Mouse (Mus musculus) embryo, embryonic 11.5 days (tissue): ENCODE results near the gene Klf13.

Experiments used
- DNase-seq: peaks from one replicate; pipeline ENCODE4 v3.0.0-alpha.2; 2012; ENCODE audit warnings: low read depth, low spot score

Klf13 gene

DNA sequence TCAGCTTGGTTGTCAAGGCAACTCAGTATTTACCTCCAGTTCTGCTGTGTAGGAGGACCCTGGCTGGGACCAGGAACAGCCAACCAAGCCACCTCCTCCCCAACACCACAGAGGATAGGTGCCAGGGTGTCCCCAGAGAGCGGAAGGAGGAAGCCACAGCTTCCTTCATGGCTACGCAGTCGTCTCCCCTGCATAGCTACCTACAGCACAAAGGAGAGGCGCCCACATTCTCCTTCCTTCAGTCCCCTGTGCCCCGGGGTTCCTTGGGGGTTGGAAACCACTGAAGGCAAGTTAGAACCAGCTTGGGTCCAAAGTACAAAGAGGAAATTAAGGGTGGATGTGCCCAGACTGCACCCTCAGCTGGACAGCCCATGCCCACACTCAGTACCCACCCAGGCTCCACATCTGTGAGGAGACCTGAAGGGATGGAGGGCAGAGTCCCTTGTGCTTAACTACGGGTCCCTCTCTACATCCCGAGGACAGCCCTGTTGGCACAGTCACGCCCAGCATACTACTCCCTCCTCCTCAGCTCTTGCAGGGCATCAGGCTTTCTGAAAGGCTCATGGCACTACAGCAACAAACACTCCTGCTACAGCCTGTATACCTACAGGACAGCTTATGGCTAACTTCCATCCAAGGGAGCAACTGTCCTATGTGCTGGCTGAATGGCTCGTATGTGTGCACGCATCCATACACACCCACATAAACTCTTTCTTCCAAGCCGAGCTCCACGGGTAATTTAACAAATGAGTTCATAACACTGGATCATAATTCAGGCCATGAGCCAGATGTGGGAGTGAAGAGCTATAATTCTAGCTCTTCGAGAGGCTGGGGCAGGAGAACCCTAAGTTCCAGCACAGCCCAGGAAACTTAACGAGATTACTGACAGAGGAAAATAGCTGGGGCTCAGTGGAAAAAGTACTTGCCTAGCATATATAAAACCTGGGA lies 13.0 kb downstream of the Klf13 start:
- no peak for DNase-seq

DNA sequence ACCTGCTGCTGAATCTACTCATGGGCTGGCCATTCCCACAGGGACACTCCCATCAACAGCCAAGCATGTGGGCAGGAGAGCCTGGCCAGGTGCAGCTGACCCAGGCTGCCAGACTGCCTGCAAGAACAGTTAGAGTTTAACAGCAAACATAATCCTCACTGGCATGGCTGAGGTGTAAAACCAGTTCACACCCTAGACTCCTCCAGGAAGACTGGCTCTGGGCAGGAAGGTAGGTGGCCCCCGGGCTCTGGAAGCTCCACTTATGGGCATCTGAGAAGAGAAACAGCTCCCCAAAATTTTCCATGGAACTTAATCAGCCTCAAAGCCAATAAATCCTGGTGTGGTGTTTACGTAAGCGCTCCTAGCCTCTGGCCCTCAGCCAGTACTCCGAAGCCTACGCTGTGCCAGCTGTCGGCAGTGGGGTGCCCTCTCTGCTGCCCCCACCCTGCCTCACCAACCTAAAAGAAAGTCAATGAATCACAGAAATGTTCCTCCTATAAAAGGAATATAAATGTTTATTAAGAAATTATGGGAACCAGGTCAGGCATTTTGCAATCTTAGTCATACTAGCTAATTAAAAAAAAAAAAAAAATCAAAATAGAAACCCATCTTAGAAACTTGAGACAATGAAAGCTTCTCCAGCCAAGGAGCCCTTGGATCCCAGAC lies 13.8 kb downstream of the Klf13 start:
- no peak for DNase-seq

GRCm38 (mm10) chr7:63924151-63924550 lies 14.6 kb downstream of the Klf13 start:
- no peak for DNase-seq

GRCm38 (mm10) chr7:63922975-63923374 lies 15.7 kb downstream of the Klf13 start:
- no peak for DNase-seq

DNA sequence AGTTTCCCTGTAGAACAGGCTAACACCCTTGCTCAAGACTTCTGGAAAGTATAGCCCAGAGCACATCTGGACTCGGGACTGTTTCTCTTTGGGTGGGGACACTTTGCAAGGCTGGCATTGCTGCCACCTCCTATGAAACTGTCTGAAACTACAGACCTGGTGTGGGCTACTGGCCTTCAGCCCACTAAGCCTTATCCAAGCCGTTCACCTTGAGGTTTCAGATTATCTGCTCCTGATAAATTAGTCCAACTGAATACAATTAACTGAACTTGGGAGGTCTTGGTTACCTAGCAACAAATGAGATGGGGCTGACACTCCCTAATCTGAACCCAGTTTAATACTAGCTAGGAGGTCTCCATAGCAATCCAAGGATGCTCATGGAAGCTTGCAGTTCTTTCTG lies 16.1 kb downstream of the Klf13 start:
- no peak for DNase-seq

DNA sequence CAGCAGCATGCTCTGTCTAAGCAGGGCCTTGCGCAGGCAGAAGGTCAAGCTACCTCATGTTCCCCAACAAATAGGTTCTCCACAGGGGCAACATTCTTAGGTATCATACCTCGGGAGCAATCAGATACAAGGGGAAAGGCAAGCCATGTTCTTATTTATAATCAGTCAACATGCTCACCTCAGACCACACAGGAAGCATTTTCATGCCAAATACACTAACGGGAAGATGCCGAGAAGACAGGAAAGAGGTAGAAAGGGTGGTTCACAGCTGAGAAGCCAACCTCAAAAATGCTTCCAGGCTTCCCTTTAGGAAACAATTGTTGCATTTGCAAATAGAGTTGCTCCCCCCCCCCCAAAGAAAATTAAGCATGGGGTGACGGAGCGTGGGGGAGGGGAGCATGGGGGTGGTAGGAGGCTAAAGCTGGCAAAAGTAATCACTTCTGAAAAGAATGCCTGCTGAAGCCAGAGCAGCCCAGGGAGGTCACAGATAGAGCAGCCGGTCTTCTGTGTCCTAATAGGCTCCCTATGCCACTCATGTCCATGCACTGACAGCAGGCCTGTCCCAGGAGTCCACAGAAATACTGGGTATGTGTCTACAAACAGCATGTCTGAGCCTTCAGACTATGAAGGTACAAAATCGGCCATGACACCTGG lies 16.7 kb downstream of the Klf13 start:
- no peak for DNase-seq

DNA sequence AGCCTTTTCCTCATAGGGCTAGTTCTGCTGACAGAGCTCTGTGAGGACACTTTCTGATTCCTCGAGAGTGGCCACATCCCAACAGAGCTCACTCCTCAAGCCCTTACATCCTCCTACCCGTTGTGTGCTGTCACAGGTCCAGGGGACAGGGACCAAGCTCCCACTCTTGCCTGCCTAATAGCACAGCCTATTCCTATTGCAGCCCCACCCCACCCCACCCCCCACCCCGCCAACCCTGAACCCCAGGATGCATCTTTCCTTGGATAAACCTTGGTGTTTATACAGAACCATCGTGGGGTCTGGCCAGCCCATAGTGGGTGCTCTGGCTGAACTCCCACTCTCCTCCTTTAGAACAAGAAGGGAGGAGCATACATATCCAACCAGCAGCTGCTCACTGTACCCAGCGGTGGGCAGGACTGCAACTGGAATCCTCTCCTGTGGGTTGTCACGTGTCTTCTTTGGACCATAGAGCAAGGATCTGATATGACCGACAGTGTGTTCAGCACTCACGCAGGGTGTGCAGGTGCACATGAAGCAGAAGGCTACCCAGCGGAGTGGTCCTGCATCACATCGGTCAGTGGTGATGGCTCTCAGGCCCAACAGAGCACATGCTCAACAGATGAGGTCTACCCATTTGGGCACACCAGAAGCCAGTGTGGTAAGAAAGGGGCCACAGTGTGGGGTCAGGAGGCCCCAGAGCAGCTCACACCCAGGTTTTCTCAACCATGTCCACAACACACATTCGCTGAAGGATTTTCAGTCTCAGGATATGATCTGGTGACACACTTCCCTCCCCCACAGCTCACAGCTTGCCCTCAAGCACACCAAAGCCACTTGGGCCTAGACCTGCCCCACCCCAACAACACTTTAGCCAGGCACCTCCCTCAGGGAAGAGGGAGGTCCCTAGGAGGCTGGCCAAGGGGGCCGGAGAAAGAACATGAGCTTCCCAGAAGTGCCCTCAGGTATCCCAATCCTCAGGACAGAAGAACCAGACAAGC lies 19.6 kb downstream of the Klf13 start:
- no peak for DNase-seq

DNA sequence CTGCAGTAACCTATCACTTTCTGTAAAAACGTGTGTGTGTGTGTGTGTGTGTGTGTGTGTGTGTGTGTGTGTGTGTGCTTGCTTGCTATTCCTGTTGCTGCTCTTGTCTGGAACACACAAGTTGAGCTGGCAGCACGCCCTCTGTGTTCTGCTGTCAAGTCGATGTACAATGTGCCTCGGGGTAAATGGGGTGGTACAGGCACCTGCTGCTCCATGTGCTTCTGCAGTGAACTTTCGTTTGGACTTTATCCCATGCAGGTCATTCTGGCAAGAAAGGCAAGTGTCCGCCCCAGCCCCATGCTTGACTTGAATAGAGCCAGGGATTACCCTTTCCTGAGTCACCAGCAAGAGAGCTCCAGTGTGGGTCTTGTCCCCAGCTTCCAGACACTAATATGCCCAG lies 21.0 kb downstream of the Klf13 start:
- no peak for DNase-seq

DNA sequence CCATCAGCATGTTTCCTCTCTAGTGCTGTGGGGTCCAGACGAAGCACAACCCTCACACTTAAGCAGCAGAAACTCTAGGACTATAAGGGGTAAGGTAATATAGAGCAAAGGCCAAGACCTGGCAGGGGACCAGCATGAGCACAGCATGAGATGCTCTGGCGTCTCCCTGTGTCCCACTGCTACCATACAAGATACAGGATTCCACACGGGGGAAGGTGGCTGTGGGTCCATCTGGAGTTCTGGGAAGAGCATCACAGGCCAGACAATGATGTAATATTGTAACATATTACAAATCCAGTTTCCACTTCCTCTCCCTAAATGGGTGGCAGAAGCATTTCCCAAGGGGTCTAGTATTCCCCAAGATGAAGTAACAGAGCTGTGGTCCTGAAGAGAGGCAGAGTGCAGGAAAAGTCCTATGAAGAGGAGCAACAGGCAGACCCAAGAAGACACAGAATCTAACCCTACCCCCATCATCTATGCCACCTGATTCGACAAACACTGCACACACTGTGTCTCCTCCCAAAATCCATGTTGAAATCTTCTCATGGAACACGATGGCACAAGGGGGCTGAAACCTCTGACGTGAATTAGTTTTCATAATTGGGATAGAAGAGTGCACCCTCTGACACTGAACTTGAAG lies 22.3 kb downstream of the Klf13 start, which contains the start of gene E030018B13Rik:
E030018B13Rik (plus strand) TSS at position 590 of the 640 bp plus-strand sequence.
- DNase-seq, result no peak

GRCm38 (mm10) chr7:63914891-63915290 lies 23.8 kb downstream of the Klf13 start:
- no peak for DNase-seq

- DNase-seq, result no peak
Observed at GRCm38 (mm10) chr7:63913724-63914692, 24.7 kb downstream of the Klf13 start.

GRCm38 (mm10) chr7:63912924-63913723 lies 25.6 kb downstream of the Klf13 start:
- no peak for DNase-seq

DNA sequence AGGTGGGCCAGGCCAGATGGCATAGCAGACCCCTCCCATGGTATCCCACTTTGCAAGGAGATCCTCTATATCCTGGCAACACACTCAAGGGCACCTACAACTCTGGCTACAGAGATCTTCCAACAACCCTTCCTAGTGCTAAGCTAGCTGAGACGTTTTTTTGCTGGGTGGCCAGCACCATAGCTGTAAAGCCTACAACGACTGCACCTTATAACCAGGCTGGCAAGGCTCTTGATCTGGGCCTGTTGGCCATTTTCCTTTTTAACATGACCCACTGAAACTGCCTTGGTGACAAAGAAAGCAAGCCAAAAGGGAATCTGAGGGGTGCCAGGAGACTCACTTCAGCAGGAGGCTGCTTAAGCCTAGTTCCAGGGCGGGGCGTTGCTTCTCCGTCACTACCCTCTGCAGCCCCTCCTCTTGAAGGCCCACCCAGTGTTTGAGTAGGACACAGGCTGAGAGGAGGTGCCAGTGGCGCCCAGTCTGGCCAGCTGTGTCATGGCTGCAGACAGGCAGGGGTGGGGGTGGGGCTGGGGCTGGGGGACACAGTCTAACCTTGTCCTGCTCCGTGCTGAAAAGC lies 26.4 kb downstream of the Klf13 start:
- no peak for DNase-seq

DNA sequence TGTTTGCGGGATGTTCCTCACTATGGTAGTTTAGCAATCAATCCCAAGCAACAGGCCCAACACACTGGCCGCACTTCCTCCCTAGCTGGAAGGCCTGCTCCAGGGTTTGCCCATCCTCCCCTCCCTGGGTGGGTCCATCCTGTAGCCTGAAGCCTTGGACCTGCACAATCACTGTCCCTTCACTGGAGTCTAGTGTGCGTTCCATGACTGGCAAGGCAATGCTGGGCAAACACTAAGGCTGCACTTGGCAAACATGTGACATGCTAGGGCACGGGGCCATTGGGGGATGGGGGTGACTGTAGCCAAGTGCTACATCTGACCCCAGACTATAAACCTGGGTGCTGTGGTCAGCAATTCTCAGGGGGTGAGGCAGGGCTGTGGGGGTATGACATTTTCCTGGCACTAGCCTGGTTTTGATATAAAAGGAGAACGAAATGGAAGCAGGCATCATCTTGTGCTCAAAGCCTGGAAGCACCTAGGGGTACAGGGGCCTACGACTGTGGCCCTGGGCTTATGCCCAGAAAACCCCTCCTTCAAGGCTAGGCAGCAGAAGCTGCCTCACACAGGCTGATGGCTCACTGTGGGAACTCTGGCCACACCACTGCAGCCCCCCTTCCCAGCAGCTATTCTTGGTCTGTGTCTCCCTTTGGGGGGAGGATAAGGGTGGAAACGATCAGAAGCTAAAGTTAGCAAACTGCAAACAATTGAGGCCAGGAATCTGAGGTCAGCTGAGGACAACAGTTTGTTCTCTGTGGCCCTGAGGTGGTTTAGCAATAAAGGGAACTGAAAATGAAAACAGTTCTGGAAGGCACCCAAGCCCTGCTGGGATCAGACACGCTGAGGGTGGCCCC lies 27.1 kb downstream of the Klf13 start:
- DNase-seq, result no peak

DNA sequence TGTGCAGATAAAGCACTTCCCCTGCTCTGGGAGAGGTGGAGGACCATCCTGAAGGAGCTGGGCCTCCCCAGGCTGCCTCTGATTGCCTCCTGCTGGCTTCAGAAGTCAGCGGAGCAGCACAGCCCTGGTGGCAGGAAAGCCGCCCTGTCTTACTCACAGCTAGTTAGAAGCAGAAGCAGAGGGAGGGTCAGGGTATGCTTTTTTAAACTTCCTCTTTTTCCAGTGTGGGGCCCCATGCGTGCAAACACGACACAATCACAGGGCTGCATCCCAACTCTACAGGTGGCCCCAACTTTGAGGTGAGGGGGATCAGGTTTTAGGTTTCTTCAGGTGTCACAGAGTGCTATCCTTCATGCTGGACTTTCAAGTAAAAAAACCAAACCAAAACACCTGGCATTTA lies 27.8 kb downstream of the Klf13 start:
- DNase-seq, result no peak

GRCm38 (mm10) chr7:63910225-63910624 lies 28.5 kb downstream of the Klf13 start:
- DNase-seq, result no peak
